ENCODE assay signal across 10 mouse cellular contexts in the genomic region with DNA sequence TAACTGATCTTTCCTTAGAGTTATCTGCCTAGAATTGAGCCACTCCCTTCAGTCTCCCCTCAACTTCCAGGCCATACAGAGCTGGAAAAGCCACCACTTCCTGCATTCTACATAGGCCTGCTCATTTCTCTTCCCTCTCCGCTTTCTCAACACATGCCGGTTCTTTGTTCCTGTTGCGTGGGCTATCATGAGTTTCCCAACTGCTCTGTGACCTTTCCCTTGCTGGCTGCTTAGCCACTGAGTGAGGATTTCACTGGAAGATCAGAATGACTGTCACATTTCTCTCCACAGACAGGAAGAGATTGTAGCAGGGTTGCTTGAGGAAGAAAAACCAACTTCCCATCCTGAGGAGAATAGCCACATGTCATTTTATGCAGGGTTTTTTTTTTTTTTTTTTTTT.
DNase-seq lines count a peak whose midpoint lies in the region; ATAC-seq and TF ChIP-seq lines count a peak whose summit lies in the region.
"Had no signal": no experiment of that assay in that cellular context is flagged by ENCODE, and none has a peak within 500 bp of the region (broad histone marks: within the 10 kb centered on the region; RNA-seq: fewer than 3 reads in every experiment).

No protein-coding gene starts in this region.

- no peaks in the 10 kb centered on the region for H3K9me3 ChIP-seq in liver, embryonic 13.5 days (replicated peaks)
- H3K9me3 ChIP-seq in megakaryocyte, embryonic 14.5 days, result no peaks in the 10 kb centered on the region
- H3K9me3 ChIP-seq in intestine, postnatal 0 days (ENCODE audit: control insufficient read depth), result no peaks in the 10 kb centered on the region
- H3K9me3 ChIP-seq in forebrain, postnatal 0 days (ENCODE audit: low read length), result no peaks in the 10 kb centered on the region
- H3K9me3 ChIP-seq: embryonic facial prominence, embryonic 12.5 days had no signal

- DNase-seq in gastrocnemius, adult 2 months, result no peak
- no peak for DNase-seq in gastrocnemius, postnatal 4 days (ENCODE audit: low spot score in 2 of 2)
- DNase-seq in layer of hippocampus, adult 9-11 months, result peak; percentile 84
- DNase-seq in layer of hippocampus, postnatal 10 days (ENCODE audit: low spot score in 2 of 2), result no peak
- no peak for DNase-seq in liver, embryonic 13.5 days
- DNase-seq in forebrain, postnatal 0 days, result no peak

- peaks cover 53% of the 10 kb centered on the region for H3K4me1 ChIP-seq in liver, embryonic 13.5 days (replicated peaks)
- H3K4me1 ChIP-seq in megakaryocyte, embryonic 14.5 days, result peaks cover 81% of the 10 kb centered on the region
- H3K4me1 ChIP-seq in intestine, postnatal 0 days (replicated peaks; ENCODE audit: control insufficient read depth, insufficient read depth, low read length), result no peaks in the 10 kb centered on the region
- no peaks in the 10 kb centered on the region for H3K4me1 ChIP-seq in forebrain, postnatal 0 days (ENCODE audit: insufficient read depth)

- WGBS in liver, embryonic 13.5 days (ENCODE audit: insufficient replicate concordance), result 48% methylated on average over 3 of the region's 3 CpGs
- 69% methylated on average over 3 of the region's 3 CpGs for WGBS in intestine, postnatal 0 days
- 89% methylated on average over 3 of the region's 3 CpGs for WGBS in forebrain, postnatal 0 days

- peaks cover 9% of the 10 kb centered on the region for H3K36me3 ChIP-seq in liver, embryonic 13.5 days
- peaks cover 67% of the 10 kb centered on the region for H3K36me3 ChIP-seq in megakaryocyte, embryonic 14.5 days (replicated peaks; ENCODE audit: low read length)
- no peaks in the 10 kb centered on the region for H3K36me3 ChIP-seq in intestine, postnatal 0 days (ENCODE audit: control insufficient read depth, insufficient read depth)
- no peaks in the 10 kb centered on the region for H3K36me3 ChIP-seq in forebrain, postnatal 0 days (ENCODE audit: insufficient read depth)
- H3K36me3 ChIP-seq: embryonic facial prominence, embryonic 12.5 days had no signal

- H3K9ac ChIP-seq in liver, embryonic 13.5 days, result no peak overlapping the region
- no peak overlapping the region for H3K9ac ChIP-seq in intestine, postnatal 0 days (ENCODE audit: low read depth, low read length)
- no peak overlapping the region for H3K9ac ChIP-seq in forebrain, postnatal 0 days
- H3K9ac ChIP-seq: embryonic facial prominence, embryonic 12.5 days had no signal

- no peak overlapping the region for H3K4me2 ChIP-seq in liver, embryonic 13.5 days
- H3K4me2 ChIP-seq in intestine, postnatal 0 days (replicated peaks; ENCODE audit: low read depth), result no peak overlapping the region
- H3K4me2 ChIP-seq in forebrain, postnatal 0 days (ENCODE audit: low read depth), result no peak overlapping the region
- H3K4me2 ChIP-seq: embryonic facial prominence, embryonic 12.5 days had no signal

- intact Hi-C loops in gastrocnemius, adult 2 months (cut with DNase I), result no loop called here

- H3K4me3 ChIP-seq in gastrocnemius, adult 2 months, result no peak overlapping the region
- no peak overlapping the region for H3K4me3 ChIP-seq in liver, embryonic 13.5 days (replicated peaks)
- H3K4me3 ChIP-seq in megakaryocyte, embryonic 14.5 days (replicated peaks), result peak overlapping the region; percentile 75
- H3K4me3 ChIP-seq in intestine, postnatal 0 days (ENCODE audit: low read depth, low read length), result no peak overlapping the region
- H3K4me3 ChIP-seq in forebrain, postnatal 0 days (ENCODE audit: low read depth, low read length), result no peak overlapping the region
- H3K4me3 ChIP-seq: embryonic facial prominence, embryonic 12.5 days had no signal

- TF ChIP-seq CTCF in gastrocnemius, adult 2 months (IDR thresholded peaks at IDR 0.05), result no peak
- no peak for TF ChIP-seq CTCF in intestine, postnatal 0 days (IDR thresholded peaks at IDR 0.05; ENCODE audit: low read depth)
- TF ChIP-seq CTCF in forebrain, postnatal 0 days (IDR thresholded peaks at IDR 0.05; ENCODE audit: low read depth), result no peak

- H3K27me3 ChIP-seq in liver, embryonic 13.5 days, result no peaks in the 10 kb centered on the region
- H3K27me3 ChIP-seq in megakaryocyte, embryonic 14.5 days (replicated peaks), result no peaks in the 10 kb centered on the region
- no peaks in the 10 kb centered on the region for H3K27me3 ChIP-seq in intestine, postnatal 0 days (replicated peaks; ENCODE audit: control insufficient read depth, insufficient read depth, low read length)
- H3K27me3 ChIP-seq in forebrain, postnatal 0 days (ENCODE audit: insufficient read depth, low read length), result no peaks in the 10 kb centered on the region
- H3K27me3 ChIP-seq: embryonic facial prominence, embryonic 12.5 days had no signal

- H3K27ac ChIP-seq in gastrocnemius, adult 2 months, result peak overlapping the region; percentile 40
- H3K27ac ChIP-seq in liver, embryonic 13.5 days, result peak overlapping the region; percentile 48
- H3K27ac ChIP-seq in intestine, postnatal 0 days (ENCODE audit: low read depth, low read length), result no peak overlapping the region
- no peak overlapping the region for H3K27ac ChIP-seq in forebrain, postnatal 0 days (ENCODE audit: low read depth, low read length)
- H3K27ac ChIP-seq: embryonic facial prominence, embryonic 12.5 days had no signal

- peak; percentile 46; the same call in 1 of the 2 replicates for ATAC-seq in liver, embryonic 13.5 days (ENCODE audit: low read depth)
- ATAC-seq in intestine, postnatal 0 days, result no peak
- no peak for ATAC-seq in forebrain, postnatal 0 days
- ATAC-seq: forebrain, embryonic 16.5 days had no signal

Comparison
In these comparisons a context has a peak if more than half of its experiments do, and no peak if none do; other contexts are left out.
1. H3K27ac ChIP-seq: peak in gastrocnemius, adult 2 months (single experiment) and liver, embryonic 13.5 days (single experiment); none in intestine, postnatal 0 days (single experiment) and forebrain, postnatal 0 days (single experiment).